Mouse (Mus musculus) frontal cortex, postnatal 10 days (tissue): ENCODE results near the gene Ldha.
"Not testable (repeated sequence)": the region's sequence is repeated elsewhere in the genome, so short reads cannot be mapped to it uniquely, and the experiment has no call there.

Source experiments
- DNase-seq, 2 experiments: peaks; one replicate each; pipeline ENCODE4 v3.0.0; 2022; ENCODE audit warnings: low spot score in 2 of 2, mixed read lengths in 1 of 2

Gene Ldha

DNA sequence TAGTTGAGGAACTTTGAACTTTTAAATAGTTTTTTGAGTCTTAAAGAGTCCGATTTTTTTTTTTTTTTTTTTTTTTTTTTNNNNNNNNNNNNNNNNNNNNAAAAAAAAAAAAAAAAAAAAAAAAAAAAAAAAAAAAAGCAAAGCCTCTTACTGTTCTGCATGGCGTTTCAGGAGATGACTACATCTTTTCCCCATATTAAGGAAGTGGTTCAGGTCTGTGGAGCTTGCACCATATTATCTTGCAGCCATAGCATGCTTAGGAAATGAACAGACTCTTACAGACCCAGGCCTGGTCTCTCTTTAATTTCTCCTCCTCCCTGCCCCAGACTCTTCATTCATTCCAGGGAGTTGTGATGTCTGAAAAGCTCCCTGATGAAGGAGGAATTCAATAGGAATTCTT, 39.7 kb downstream of the Ldha start:
- no peak for DNase-seq

DNA sequence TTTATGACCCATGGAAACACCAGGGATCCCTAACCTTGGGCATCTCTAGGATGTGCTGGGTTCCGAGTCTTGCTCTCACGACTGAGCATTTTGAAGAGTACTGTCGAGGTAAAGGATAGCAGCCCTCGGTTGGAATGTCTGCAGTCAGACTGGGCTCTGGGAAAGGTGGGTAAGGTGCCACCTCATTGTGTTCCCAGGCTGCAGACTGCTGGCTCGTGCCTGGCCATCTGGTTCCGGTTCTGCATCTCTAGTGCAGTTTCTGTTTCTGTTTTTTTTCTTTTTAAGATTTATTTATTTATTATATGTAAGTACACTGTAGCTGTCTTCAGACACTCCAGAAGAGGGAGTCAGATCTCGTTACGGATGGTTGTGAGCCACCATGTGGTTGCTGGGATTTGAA, 40.7 kb downstream of the Ldha start:
- DNase-seq = not testable (repeated sequence)

- no peak for DNase-seq
These were observed 42.0 kb downstream of the Ldha start for GRCm38 (mm10) chr7:46883304-46883703.

DNA sequence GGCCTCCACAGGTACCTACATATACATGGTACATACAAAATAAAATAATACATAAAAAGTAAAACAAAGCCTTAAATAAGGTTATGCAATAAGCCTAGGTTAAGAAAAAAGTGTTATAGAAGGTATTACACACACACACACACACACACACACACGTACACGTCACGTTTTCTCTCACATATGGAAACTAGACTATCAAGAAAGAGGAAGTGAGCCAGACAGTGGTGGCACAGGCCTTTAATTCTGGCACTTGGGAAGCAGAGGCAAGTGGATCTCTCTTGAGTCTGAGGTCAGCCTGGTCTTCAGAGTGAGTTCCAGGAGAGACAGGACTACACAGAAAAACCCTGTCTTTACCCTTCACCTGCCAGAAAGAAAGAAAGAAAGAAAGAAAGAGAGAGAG, 54.2 kb downstream of the Ldha start:
- no peak for DNase-seq

DNA sequence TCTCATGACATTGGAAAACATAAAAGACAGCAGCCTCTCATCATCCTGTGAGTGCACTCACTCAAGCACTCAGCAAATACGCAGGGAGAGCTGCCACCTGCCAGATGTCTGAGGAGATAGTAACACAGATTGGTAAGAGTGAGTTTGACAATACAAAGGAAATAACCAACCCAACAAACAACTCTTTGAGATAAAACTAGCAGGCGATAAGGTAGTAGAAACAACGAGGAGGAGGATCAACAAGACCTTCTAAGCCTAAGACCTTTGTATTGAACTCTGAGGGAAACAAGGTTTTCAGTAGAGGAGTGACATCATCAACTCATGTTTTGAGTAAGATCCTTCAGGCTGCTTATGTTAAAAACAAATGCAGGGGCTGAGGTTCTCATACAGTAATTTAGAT, 58.1 kb downstream of the Ldha start:
- no peak for DNase-seq
